Mouse (Mus musculus): ENCODE results near the gene Chl1. TPM values are rescaled to one million over a fixed set of nuclear protein-coding genes. Genes with fewer than 3 reads are reported as not detected.
A peak's percentile ranks its signal among the peaks of the same experiment; 100 is the strongest.

Chl1 gene
- 34.7 and 38.8 TPM in 2 replicates for polyA plus RNA-seq (2012; rRNA removed)

DNA sequence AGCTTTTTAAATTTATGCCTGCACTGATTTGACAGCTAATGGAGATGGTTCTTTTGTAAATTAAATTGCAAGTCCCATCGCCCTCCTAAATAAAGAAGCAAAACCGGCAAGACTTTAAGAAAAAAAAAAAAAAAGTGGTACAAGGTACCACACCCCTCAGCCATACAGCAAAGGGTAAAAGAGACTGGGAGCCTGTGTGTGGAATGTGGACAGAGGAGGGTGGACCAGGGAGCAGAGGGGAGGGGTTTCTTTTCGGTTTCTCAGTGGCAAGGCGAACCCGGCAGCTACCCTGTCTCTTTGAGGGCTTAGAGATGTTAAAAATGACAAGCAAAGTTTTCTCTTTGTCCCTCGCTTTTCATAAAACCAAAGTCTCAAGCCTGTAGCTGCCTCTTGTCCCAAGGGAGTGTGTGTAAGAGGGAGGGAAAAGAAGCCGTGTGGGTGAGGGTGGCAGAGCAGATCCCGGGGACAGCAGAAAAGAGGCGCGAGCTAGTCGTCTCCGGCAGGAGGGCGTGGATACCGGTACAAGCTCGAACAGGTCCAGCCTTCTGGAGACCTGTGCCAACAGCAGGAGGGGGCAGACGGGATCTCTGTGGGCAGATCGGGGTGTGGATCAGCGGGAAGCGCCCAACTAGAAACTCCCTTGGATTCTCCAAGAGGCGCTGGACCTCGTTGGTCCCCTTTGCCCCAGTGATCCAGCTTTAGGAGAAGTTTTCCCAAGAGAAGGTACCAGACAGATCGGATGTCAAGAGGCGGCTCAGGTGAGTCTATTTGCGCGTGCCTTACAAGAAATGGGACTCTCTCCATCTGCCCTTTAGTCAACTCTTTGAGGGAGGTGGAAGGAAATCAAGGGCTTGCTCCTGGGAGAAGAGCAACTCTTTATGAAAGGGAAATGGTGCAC, at the start of gene Chl1:
Gene Chl1 (plus strand): TSS at position 195 of the 898 bp plus-strand sequence.
- Histone ChIP-seq H3K4me1 (ENCODE audit: control insufficient read depth, insufficient read depth, low read length) (no peaks in the 10 kb centered on the region; the same call in 1 of the 2 replicates), H3K27ac (ENCODE audit: insufficient read depth, low read length) (peak within 1 kb of the TSS; percentile 77), H3K4me3 (ENCODE audit: insufficient read depth, low read length) (peak within 1 kb of the TSS; percentile 73)
- TF ChIP-seq CTCF (IDR thresholded peaks at IDR 0.05; ENCODE audit: extremely low read depth, insufficient read depth, low read length) (no peak), POLR2A (IDR thresholded peaks at IDR 0.05; ENCODE audit: extremely low read depth, insufficient read depth, low read length) (peak; percentile 26; the same call in 1 of the 2 replicates)

GRCm38 (mm10) chr6:103465479-103466080, 44.8 kb upstream of the Chl1 start:
- H3K27ac ChIP-seq (ENCODE audit: insufficient read depth, low read length), result no peak overlapping the region
- no peak overlapping the region for H3K4me3 ChIP-seq (ENCODE audit: insufficient read depth, low read length)
- no peaks in the 10 kb centered on the region for H3K4me1 ChIP-seq (ENCODE audit: control insufficient read depth, insufficient read depth, low read length)
- TF ChIP-seq CTCF (IDR thresholded peaks at IDR 0.05; ENCODE audit: extremely low read depth, insufficient read depth, low read length), result no peak
- no peak for TF ChIP-seq POLR2A (IDR thresholded peaks at IDR 0.05; ENCODE audit: extremely low read depth, insufficient read depth, low read length)

- Histone ChIP-seq H3K4me3 (ENCODE audit: insufficient read depth, low read length) (no peak overlapping the region), H3K4me1 (ENCODE audit: control insufficient read depth, insufficient read depth, low read length) (no peaks in the 10 kb centered on the region), H3K27ac (ENCODE audit: insufficient read depth, low read length) (no peak overlapping the region)
- TF ChIP-seq CTCF (IDR thresholded peaks at IDR 0.05; ENCODE audit: extremely low read depth, insufficient read depth, low read length), result no peak
- no peak for TF ChIP-seq POLR2A (IDR thresholded peaks at IDR 0.05; ENCODE audit: extremely low read depth, insufficient read depth, low read length)
Observed at GRCm38 (mm10) chr6:103473316-103473715, 37.1 kb upstream of the Chl1 start.

DNA sequence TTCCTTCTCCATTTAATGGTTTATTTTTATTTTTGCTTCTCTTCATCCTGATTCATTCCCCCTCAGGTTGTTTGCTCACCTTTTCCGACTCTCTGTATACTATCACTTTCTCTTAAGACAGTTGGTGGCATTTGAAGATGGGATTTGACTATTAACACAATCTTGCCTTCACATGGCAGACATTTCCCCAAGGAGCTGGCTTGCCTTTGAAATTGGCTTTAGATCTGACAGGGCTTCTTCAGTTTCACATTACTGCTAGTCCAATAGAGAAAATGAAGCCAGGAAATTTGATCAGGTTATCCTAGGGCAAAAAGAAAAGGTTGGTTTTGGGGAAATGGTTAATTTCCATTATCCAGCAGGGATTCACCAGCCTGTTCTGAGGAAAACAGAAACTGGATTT, 23.2 kb upstream of the Chl1 start:
- Histone ChIP-seq H3K4me1 (ENCODE audit: control insufficient read depth, insufficient read depth, low read length) (no peaks in the 10 kb centered on the region), H3K4me3 (ENCODE audit: insufficient read depth, low read length) (no peak overlapping the region), H3K27ac (ENCODE audit: insufficient read depth, low read length) (no peak overlapping the region)
- TF ChIP-seq CTCF (IDR thresholded peaks at IDR 0.05; ENCODE audit: extremely low read depth, insufficient read depth, low read length), result no peak
- no peak for TF ChIP-seq POLR2A (IDR thresholded peaks at IDR 0.05; ENCODE audit: extremely low read depth, insufficient read depth, low read length)

- Histone ChIP-seq H3K4me1 (ENCODE audit: control insufficient read depth, insufficient read depth, low read length) (no peaks in the 10 kb centered on the region), H3K4me3 (ENCODE audit: insufficient read depth, low read length) (no peak overlapping the region), H3K27ac (ENCODE audit: insufficient read depth, low read length) (no peak overlapping the region)
- no peak for TF ChIP-seq CTCF (IDR thresholded peaks at IDR 0.05; ENCODE audit: extremely low read depth, insufficient read depth, low read length)
- no peak for TF ChIP-seq POLR2A (IDR thresholded peaks at IDR 0.05; ENCODE audit: extremely low read depth, insufficient read depth, low read length)
Observed at GRCm38 (mm10) chr6:103498404-103498803, 12.0 kb upstream of the Chl1 start.

- TF ChIP-seq POLR2A (IDR thresholded peaks at IDR 0.05; ENCODE audit: extremely low read depth, insufficient read depth, low read length) (no peak), CTCF (IDR thresholded peaks at IDR 0.05; ENCODE audit: extremely low read depth, insufficient read depth, low read length) (no peak)
- no peak overlapping the region for H3K27ac ChIP-seq (ENCODE audit: insufficient read depth, low read length)
- H3K4me1 ChIP-seq (ENCODE audit: control insufficient read depth, insufficient read depth, low read length), result no peaks in the 10 kb centered on the region
- H3K4me3 ChIP-seq (ENCODE audit: insufficient read depth, low read length), result no peak overlapping the region
Observed at GRCm38 (mm10) chr6:103504065-103504464, 6.3 kb upstream of the Chl1 start.

GRCm38 (mm10) chr6:103507751-103508575, 2.4 kb upstream of the Chl1 start:
- TF ChIP-seq CTCF (IDR thresholded peaks at IDR 0.05; ENCODE audit: extremely low read depth, insufficient read depth, low read length) (no peak), POLR2A (IDR thresholded peaks at IDR 0.05; ENCODE audit: extremely low read depth, insufficient read depth, low read length) (no peak)

DNA sequence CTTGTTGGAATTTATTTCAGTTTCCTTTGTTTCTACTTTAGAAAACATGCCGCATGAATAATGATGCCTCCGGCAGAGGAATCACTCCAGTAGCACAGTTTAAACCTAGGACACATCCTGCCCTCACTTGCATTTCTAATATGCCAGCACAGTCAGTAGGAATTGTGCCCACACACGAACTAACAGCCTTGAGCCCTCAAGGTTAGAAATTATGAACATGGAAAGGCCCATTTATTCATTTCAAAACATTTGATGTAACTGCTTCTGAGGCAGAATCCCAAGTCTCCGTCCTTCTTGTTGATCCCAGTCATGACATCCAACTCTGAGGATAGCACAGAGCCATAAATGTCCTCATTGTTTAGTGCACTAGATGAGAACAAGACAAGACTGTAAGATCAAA, 790 bp upstream of the Chl1 start:
- Histone ChIP-seq H3K27ac (ENCODE audit: insufficient read depth, low read length) (no peak overlapping the region), H3K4me3 (ENCODE audit: insufficient read depth, low read length) (no peak overlapping the region), H3K4me1 (ENCODE audit: control insufficient read depth, insufficient read depth, low read length) (no peaks in the 10 kb centered on the region; the same call in 1 of the 2 replicates)
- no peak for TF ChIP-seq POLR2A (IDR thresholded peaks at IDR 0.05; ENCODE audit: extremely low read depth, insufficient read depth, low read length)
- TF ChIP-seq CTCF (IDR thresholded peaks at IDR 0.05; ENCODE audit: extremely low read depth, insufficient read depth, low read length), result no peak

More at GRCm38 (mm10) chr6:103507751-103508575, 2.4 kb upstream of the Chl1 start:
- no peaks in the 10 kb centered on the region for H3K4me1 ChIP-seq (ENCODE audit: control insufficient read depth, insufficient read depth, low read length)
- no peak overlapping the region for H3K27ac ChIP-seq (ENCODE audit: insufficient read depth, low read length)
- H3K4me3 ChIP-seq (ENCODE audit: insufficient read depth, low read length), result no peak overlapping the region
